Mouse (Mus musculus) lung, postnatal 4 days (tissue): ENCODE measurements around the gene Arfgap3.
A peak's percentile ranks its signal among the peaks of the same experiment; 100 is the strongest.
"Not testable (repeated sequence)": the region's sequence is repeated elsewhere in the genome, so short reads cannot be mapped to it uniquely, and the experiment has no call there.

Experiments
- DNase-seq, 2 experiments: peaks; one replicate each; pipeline ENCODE4 v3.0.0; 2021

Arfgap3 gene

GRCm38 (mm10) chr15:83293706-83294645, 56.1 kb downstream of the Arfgap3 start:
- DNase-seq = peak; percentile 42 to 60

DNA sequence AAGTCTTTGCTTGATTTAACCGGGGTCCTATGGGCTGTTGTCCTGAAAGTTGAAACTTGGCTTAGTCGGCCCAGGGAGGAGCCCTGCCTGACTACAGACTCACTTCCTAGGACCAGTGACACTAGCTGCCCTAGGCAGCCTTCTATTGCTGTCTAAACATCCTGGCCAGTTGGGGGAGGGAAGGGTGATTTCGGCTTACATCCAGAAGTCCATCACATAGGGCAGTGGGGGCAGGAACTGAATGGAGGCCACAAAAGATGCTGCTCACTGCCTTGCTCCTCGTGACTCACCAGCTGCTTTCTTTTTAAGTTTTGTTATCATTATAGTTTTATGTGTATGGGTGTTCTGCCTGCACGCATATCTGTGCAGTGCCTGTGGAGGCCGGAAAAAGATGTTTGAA, 56.9 kb downstream of the Arfgap3 start:
- peak; percentile 77 to 83 for DNase-seq

GRCm38 (mm10) chr15:83292261-83293056, 57.6 kb downstream of the Arfgap3 start:
- peak in 1 of 2 experiments; percentile 27 for DNase-seq

DNA sequence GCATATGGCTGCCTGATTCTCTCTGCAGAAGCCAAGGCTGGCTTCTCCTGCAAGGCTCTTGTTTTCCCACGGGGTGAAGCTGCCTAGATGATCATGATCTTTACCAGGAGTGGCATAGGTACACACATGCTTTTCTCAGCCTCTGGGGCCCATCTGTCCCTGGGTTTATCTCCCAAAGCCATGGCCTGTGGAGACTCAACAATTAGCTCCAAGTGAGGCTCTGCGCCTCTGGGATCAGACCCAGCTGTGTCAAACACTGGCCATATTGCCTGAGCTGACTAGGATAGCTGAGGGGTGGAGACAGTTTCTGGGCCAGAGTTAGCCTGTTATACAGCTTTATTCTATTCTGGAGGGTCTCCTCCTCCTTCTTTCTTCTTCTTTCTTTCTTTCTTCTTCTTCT, 59.1 kb downstream of the Arfgap3 start:
- DNase-seq = peak in 1 of 2 experiments; percentile 22

- no peak for DNase-seq
These were observed 65.2 kb downstream of the Arfgap3 start for GRCm38 (mm10) chr15:83284828-83285227.

DNA sequence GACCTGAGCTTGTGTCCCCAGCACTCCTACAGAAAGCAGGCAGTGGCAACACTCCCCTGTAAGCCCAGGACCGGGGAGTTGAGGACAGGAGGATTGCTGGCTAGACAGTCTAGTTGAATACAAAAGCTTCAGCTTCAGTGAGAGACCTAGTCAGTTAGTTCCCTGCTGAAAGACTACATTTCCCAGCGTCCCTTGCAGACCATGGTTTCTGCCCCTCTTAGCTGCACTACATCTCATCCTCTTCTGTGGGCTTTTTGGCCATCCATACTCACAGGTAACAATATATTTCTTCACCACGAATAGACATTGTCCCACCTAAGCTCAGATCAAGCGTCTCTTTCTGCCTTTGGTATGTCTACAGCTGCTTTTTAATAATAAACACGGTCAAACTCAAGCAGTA, 67.7 kb downstream of the Arfgap3 start:
- DNase-seq = peak in 1 of 2 experiments; percentile 5

GRCm38 (mm10) chr15:83281303-83281702, 68.7 kb downstream of the Arfgap3 start:
- peak; percentile 61 to 81 for DNase-seq

- peak in 1 of 2 experiments; percentile 11 for DNase-seq
These were observed 71.5 kb downstream of the Arfgap3 start for GRCm38 (mm10) chr15:83278579-83278978.

- no peak for DNase-seq
These were observed 72.6 kb downstream of the Arfgap3 start for GRCm38 (mm10) chr15:83277451-83277850.

DNA sequence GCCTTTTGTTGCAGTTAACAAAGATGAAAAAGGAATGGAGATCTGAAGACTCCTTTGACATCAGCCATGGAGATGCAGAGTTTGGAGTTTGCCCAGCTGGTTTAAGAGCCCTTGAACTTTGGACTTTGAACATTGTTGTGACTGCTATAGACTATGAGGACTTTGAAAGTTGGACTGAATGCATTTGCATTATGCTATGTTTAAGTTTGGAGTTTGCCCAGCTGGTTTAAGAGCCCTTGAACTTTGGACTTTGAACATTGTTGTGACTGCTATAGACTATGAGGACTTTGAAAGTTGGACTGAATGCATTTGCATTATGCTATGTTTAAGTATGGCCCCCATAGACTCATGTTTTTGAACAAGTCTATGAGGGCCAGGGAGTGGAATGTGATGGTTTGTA, 75.8 kb downstream of the Arfgap3 start:
- DNase-seq = not testable (repeated sequence)

GRCm38 (mm10) chr15:83273017-83273416, 77.0 kb downstream of the Arfgap3 start:
- DNase-seq = peak in 1 of 2 experiments; percentile 21

- DNase-seq = not testable (repeated sequence)
These were observed 78.8 kb downstream of the Arfgap3 start for GRCm38 (mm10) chr15:83271221-83271620.

DNA sequence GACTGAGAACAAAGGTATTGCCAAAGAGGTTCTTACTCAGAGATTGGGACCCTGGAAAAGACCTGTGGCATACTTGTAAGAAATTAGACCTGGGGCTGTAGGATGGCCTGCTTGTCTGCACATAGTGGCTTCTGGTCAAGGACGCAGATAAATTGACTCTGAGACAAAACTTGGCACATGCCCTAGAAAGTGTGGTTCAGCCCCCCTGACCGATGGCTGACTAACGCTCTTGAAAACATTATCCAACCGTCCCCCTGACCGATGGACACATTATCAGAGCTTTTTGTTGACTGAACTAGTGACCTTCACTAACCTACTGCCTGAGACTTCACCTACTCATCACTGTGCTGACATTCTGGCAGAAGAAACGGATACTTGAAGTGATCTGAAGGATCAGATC, 80.1 kb downstream of the Arfgap3 start:
- not testable (repeated sequence) for DNase-seq

GRCm38 (mm10) chr15:83268428-83268827, 81.6 kb downstream of the Arfgap3 start:
- peak in 1 of 2 experiments; percentile 39 for DNase-seq

DNA sequence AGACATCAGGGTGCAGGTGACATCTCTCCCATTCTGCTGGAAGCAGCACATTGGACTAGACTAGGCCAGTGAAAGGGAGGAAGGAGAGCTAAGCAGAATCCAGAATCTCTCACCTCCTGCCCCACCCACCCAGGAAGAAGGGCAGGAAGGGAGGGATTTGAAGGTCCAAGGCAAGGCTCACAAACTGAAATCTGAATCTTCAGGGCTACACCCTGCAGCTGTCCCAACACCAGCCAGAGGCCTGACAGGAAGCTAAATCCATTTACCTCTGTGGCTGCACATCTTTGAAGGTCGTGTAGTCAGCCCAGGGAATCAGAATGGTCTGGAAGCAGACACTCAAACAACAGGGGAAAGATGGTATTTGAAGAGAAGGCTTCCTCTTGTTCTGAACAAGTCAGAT, 84.8 kb downstream of the Arfgap3 start:
- no peak for DNase-seq

DNA sequence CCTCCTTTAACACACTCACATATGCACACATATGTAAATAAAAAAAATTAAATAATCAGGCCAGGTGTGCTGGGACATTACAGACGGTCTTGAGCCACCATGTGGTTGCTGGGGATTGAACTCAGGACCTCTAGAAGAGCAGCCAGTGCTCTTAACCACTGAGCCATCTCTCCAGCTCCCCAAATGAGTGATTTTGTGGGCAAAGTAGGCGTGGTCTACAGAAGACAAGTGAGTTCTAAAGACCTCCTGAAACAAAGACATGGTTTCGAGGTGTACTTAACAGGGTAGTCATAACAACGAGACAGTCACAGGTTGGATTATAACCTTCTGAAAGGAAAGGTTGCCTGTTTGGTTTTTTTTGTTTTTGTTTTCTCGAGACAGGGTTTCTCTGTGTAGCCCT, 86.6 kb downstream of the Arfgap3 start:
- DNase-seq = no peak

- no peak for DNase-seq
These were observed 92.1 kb downstream of the Arfgap3 start for GRCm38 (mm10) chr15:83257906-83258305.

- DNase-seq = no peak
These were observed 93.6 kb downstream of the Arfgap3 start for GRCm38 (mm10) chr15:83256491-83256890.

GRCm38 (mm10) chr15:83255944-83256343, 94.1 kb downstream of the Arfgap3 start:
- DNase-seq = no peak

DNA sequence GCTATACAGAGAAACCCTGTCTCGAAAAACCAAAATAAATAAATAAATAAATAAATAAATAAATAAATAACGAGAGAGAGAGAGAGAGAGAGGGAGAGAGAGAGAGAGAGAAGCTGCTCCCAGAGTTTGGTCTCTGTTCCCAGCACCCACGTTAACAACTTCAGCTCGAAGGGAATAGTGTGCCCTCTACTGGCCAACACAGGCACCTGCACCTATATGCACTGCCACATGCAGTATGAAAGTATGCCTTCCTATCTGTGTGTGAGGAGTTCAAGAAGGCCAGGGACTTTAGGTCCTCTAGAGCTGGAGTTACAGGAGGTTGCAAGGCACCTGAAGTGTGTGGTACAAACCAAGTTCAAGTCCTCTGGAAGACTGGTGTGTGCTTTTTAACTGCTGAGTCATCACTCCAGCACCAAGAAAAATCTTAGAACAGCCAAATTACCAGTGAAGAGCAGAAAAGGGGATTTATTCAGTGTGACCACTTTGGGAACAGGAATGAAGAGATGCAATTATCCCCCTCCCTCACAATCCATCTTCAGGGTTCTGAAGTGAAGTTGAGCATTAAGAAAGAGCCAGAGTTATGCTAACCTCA, 94.8 kb downstream of the Arfgap3 start:
- no peak for DNase-seq

GRCm38 (mm10) chr15:83254372-83255070, 95.5 kb downstream of the Arfgap3 start:
- DNase-seq = no peak

DNA sequence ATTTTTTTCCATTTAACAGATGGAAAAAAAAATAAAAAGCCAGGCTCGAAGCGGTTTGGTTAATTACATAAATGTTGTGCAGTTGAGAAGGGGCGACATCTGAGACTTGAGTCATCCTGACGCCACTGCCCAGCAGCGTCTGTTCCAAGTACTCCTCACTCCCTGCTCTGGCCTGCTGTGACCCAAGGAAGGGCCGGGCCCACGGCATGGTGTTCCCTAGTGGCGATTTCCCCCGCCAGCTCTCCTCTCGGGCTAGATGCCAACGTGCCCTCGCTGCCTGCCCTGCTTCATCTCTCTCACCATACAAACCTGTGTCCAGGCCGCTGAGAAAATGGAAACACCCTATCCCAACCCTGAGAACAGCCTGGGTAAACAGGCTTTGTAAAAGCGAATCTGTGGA, 98.0 kb downstream of the Arfgap3 start:
- DNase-seq = peak; percentile 24 to 40
